Mouse (Mus musculus) left cerebral cortex, adult 2 months (tissue): ENCODE measurements around the gene Efcab11. TPM values are rescaled to one million over a fixed set of nuclear protein-coding genes. Genes with fewer than 3 reads are reported as not detected.
A peak's percentile ranks its signal among the peaks of the same experiment; 100 is the strongest.

ENCODE experiments used
- DNase-seq, 2 experiments: peaks; one replicate each; pipeline ENCODE4 v3.0.0; 2021 to 2022; ENCODE audit warnings: low spot score in 2 of 2, mixed read lengths in 1 of 2; ENCODE audit errors: extremely low spot score in 1 of 2
- H3K27ac ChIP-seq: fragments of 200-600 bp; 2 replicates; pipeline ENCODE4 v1.8.1; 2022
- H3K4me3 ChIP-seq: fragments of 200-600 bp; 2 replicates; pipeline ENCODE4 v1.8.1; 2022
- CTCF ChIP-seq: fragments of 200-600 bp; IDR thresholded peaks from 2 replicates; pipeline ENCODE4 v1.8.1; 2022; ENCODE audit warnings: antibody characterized with exemption, mild to moderate bottlenecking, moderate library complexity
- intact Hi-C: fragments of 180-260 bp; cut with DNase I; formaldehyde crosslinking; loops from one replicate; pipeline ENCODE4 v1.15.1; 2025
- total RNA-seq, 2 experiments: library from RNA; stranded (reverse); gene quantifications; 2 replicates each; pipeline ENCODE4 v1.2.3; 2021

Gene Efcab11
- total RNA-seq, 2 experiments from 2014 or later = 0.26 to 0.34 TPM

GRCm38 (mm10) chr12:99685451-99686100 is 198.7 kb downstream of the Efcab11 start:
- H3K27ac ChIP-seq = no peak overlapping the region
- DNase-seq = no peak
- no peak for TF ChIP-seq CTCF
- H3K4me3 ChIP-seq = no peak overlapping the region
- intact Hi-C loops = no loop called here

GRCm38 (mm10) chr12:99681681-99682080 is 202.6 kb downstream of the Efcab11 start:
- no peak overlapping the region for H3K4me3 ChIP-seq
- TF ChIP-seq CTCF = no peak
- no peak overlapping the region for H3K27ac ChIP-seq
- DNase-seq = no peak
- intact Hi-C loops = no loop called here

- intact Hi-C loops = no loop called here
- no peak for TF ChIP-seq CTCF
- DNase-seq = no peak
- no peak overlapping the region for H3K4me3 ChIP-seq
- H3K27ac ChIP-seq = no peak overlapping the region
These were observed 212.4 kb downstream of the Efcab11 start for GRCm38 (mm10) chr12:99671866-99672191.

- intact Hi-C loops = no loop called here
These were observed 212.9 kb downstream of the Efcab11 start for GRCm38 (mm10) chr12:99671162-99671865.

GRCm38 (mm10) chr12:99670762-99671152 is 213.5 kb downstream of the Efcab11 start:
- H3K4me3 ChIP-seq = peak overlapping the region; percentile 27

More at GRCm38 (mm10) chr12:99671162-99671865, 212.9 kb downstream of the Efcab11 start:
- Histone ChIP-seq H3K4me3 (peak overlapping the region; percentile 27; the same call in 1 of the 2 replicates), H3K27ac (no peak overlapping the region)
- no peak for DNase-seq
- TF ChIP-seq CTCF = no peak

GRCm38 (mm10) chr12:99669976-99670761 is 214.1 kb downstream of the Efcab11 start:
- no peak for DNase-seq
- intact Hi-C loops = no loop called here
- no peak for TF ChIP-seq CTCF
- H3K27ac ChIP-seq = peak overlapping the region; percentile 17; the same call in 1 of the 2 replicates
- H3K4me3 ChIP-seq = peak overlapping the region; percentile 27

More at GRCm38 (mm10) chr12:99670762-99671152, 213.5 kb downstream of the Efcab11 start:
- intact Hi-C loops = no loop called here
- DNase-seq = no peak
- H3K27ac ChIP-seq = no peak overlapping the region
- no peak for TF ChIP-seq CTCF

- TF ChIP-seq CTCF = no peak
- Histone ChIP-seq H3K27ac (no peak overlapping the region), H3K4me3 (no peak overlapping the region)
- intact Hi-C loops = no loop called here
- DNase-seq = no peak
These were observed 229.0 kb downstream of the Efcab11 start for GRCm38 (mm10) chr12:99654991-99655880.

GRCm38 (mm10) chr12:99652459-99652858 is 231.8 kb downstream of the Efcab11 start:
- intact Hi-C loops = no loop called here
- Histone ChIP-seq H3K27ac (no peak overlapping the region), H3K4me3 (no peak overlapping the region)
- no peak for TF ChIP-seq CTCF
- DNase-seq = no peak

GRCm38 (mm10) chr12:99649732-99650131 is 234.5 kb downstream of the Efcab11 start:
- H3K4me3 ChIP-seq = no peak overlapping the region
- TF ChIP-seq CTCF = no peak
- H3K27ac ChIP-seq = no peak overlapping the region
- intact Hi-C loops = no loop called here
- no peak for DNase-seq

GRCm38 (mm10) chr12:99648781-99649180 is 235.5 kb downstream of the Efcab11 start:
- intact Hi-C loops = no loop called here
- no peak for TF ChIP-seq CTCF

GRCm38 (mm10) chr12:99646556-99647354 is 237.5 kb downstream of the Efcab11 start:
- DNase-seq = no peak
- intact Hi-C loops = no loop called here
- H3K27ac ChIP-seq = no peak overlapping the region
- no peak overlapping the region for H3K4me3 ChIP-seq
- no peak for TF ChIP-seq CTCF

More at GRCm38 (mm10) chr12:99648781-99649180, 235.5 kb downstream of the Efcab11 start:
- no peak overlapping the region for H3K4me3 ChIP-seq
- no peak overlapping the region for H3K27ac ChIP-seq
- DNase-seq = no peak
